In the genomic region with DNA sequence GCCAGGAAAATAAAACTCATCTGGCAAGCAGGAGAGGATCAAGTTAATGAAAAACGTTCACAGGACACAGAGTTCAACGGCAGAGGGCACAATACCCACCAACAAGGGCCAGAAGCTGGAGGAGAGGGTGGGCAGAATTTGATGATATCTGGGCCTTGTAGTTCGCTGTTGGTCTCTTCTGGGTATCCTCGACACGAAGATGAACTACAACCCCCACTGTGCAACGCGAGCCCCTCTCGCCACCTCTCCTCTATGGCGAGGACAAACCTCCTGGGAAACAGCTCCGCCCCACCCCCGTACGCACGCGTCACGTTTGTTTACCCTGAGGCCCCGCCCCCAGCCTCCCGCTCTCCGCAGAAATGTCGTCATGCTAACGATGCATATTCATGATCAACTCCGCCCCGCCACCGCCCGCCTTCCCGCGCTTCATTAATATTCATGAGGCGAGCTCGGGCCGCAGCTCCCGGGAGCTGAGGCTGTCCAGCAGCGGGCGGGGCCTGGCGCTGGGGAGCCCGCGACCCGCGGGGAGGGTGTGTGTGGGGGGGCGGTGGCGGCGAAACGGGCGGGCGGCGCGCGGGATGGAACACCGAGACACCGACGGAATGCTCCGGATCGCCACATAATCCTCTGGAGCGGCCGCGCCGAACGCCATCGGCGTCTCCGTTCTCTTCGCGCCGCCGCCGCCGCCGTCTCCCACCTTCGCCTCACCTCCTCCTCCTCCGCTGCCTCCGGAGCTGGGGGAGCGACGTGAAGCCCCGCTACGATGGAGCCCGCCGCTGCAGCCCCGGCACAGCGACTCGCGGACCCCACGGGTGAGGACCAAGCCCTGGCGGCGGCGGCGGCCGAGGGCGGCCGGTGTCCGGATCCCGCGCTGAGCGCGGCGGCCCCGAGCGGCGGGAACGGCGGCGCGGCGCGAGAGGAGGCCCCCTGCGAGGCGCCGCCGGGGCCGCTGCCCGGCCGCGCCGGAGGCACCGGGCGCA, we compare ENCODE assay signal across 8 mouse cellular contexts. TPM values are rescaled to one million over a fixed set of nuclear protein-coding genes. Genes with fewer than 3 reads are reported as not detected.
DNase-seq lines count a peak whose midpoint lies in the region; ATAC-seq and TF ChIP-seq lines count a peak whose summit lies in the region.

Gene Phlpp1 (plus strand): TSS at position 512 of the 980 bp plus-strand sequence.

- H3K4me3 ChIP-seq in heart, embryonic 12.5 days: peak within 1 kb of the TSS; percentile 94
- H3K4me3 ChIP-seq in kidney, postnatal 0 days (replicated peaks; ENCODE audit: low read depth, low read length): peak within 1 kb of the TSS; percentile 87
- H3K4me3 ChIP-seq in liver, embryonic 11.5 days (ENCODE audit: low read depth, low read length): peak within 1 kb of the TSS; percentile 88
- H3K4me3 ChIP-seq in stomach, embryonic 14.5 days (ENCODE audit: low read depth, low read length): peak within 1 kb of the TSS; percentile 75

- H3K4me2 ChIP-seq in heart, embryonic 12.5 days: peak within 1 kb of the TSS; percentile 65
- H3K4me2 ChIP-seq in kidney, postnatal 0 days (ENCODE audit: low read length): peak within 1 kb of the TSS; percentile 70
- H3K4me2 ChIP-seq in liver, embryonic 11.5 days: peak within 1 kb of the TSS; percentile 84
- H3K4me2 ChIP-seq in stomach, embryonic 14.5 days (replicated peaks; ENCODE audit: low read depth, low read length): peak within 1 kb of the TSS; percentile 75

- H3K27ac ChIP-seq in heart, embryonic 12.5 days (ENCODE audit: poor library complexity, severe bottlenecking): peak within 1 kb of the TSS; percentile 94
- H3K27ac ChIP-seq in kidney, postnatal 0 days: peak within 1 kb of the TSS; percentile 90
- H3K27ac ChIP-seq in liver, embryonic 11.5 days (ENCODE audit: low read depth, low read length): peak within 1 kb of the TSS; percentile 64
- H3K27ac ChIP-seq in stomach, embryonic 14.5 days (ENCODE audit: low read length): peak within 1 kb of the TSS; percentile 82

- TF ChIP-seq CTCF in kidney, postnatal 0 days (IDR thresholded peaks at IDR 0.05; ENCODE audit: low read depth): peak; percentile 87

- H3K9ac ChIP-seq in heart, embryonic 12.5 days: peak within 1 kb of the TSS; percentile 98
- H3K9ac ChIP-seq in kidney, postnatal 0 days (ENCODE audit: low read depth, low read length): peak within 1 kb of the TSS; percentile 88
- peak within 1 kb of the TSS; percentile 84 for H3K9ac ChIP-seq in liver, embryonic 11.5 days (ENCODE audit: low read depth, low read length)
- peak within 1 kb of the TSS; percentile 79 for H3K9ac ChIP-seq in stomach, embryonic 14.5 days (replicated peaks; ENCODE audit: low read depth, low read length)

- H3K9me3 ChIP-seq in heart, embryonic 12.5 days (replicated peaks): no peaks in the 10 kb centered on the region
- H3K9me3 ChIP-seq in kidney, postnatal 0 days (replicated peaks; ENCODE audit: low read length): no peaks in the 10 kb centered on the region
- no peaks in the 10 kb centered on the region for H3K9me3 ChIP-seq in liver, embryonic 11.5 days (ENCODE audit: control insufficient read depth, low read length)
- no peaks in the 10 kb centered on the region for H3K9me3 ChIP-seq in stomach, embryonic 14.5 days (ENCODE audit: control insufficient read depth, low read depth, low read length)

- DNase-seq in CD4-positive helper T cell, adult 2 months (ENCODE audit: low read depth, low spot score): peak; percentile 99
- DNase-seq in brain, embryonic 18.5 days (ENCODE audit: low read depth, low spot score): peak; percentile 100
- peak; percentile 100 for DNase-seq in kidney, postnatal 0 days (ENCODE audit: low spot score)
- DNase-seq in liver, embryonic 11.5 days (ENCODE audit: low spot score): peak; percentile 100
- peak; percentile 99 for DNase-seq in naive thymus-derived CD4-positive, alpha-beta T cell, adult 2 months (ENCODE audit: low read depth)

- 2% methylated on average over 94 of the region's 113 CpGs for WGBS in heart, embryonic 12.5 days
- WGBS in kidney, postnatal 0 days: 0% methylated on average over 68 of the region's 113 CpGs
- WGBS in liver, embryonic 11.5 days: under 1% methylated on average over 104 of the region's 113 CpGs
- WGBS in stomach, embryonic 14.5 days: under 1% methylated on average over 89 of the region's 113 CpGs

- H3K4me1 ChIP-seq in heart, embryonic 12.5 days (replicated peaks): no peaks in the 10 kb centered on the region
- peaks cover 5% of the 10 kb centered on the region; the same call in 1 of the 2 replicates for H3K4me1 ChIP-seq in kidney, postnatal 0 days (replicated peaks; ENCODE audit: insufficient read depth, low read length)
- H3K4me1 ChIP-seq in liver, embryonic 11.5 days (replicated peaks; ENCODE audit: control insufficient read depth, insufficient read depth, low read length): peaks cover 14% of the 10 kb centered on the region
- H3K4me1 ChIP-seq in stomach, embryonic 14.5 days (ENCODE audit: control insufficient read depth, insufficient read depth, low read length): peaks cover 3% of the 10 kb centered on the region; the same call in 1 of the 2 replicates

- H3K36me3 ChIP-seq in heart, embryonic 12.5 days: no peaks in the 10 kb centered on the region
- H3K36me3 ChIP-seq in kidney, postnatal 0 days (ENCODE audit: insufficient read depth, low read length): no peaks in the 10 kb centered on the region
- no peaks in the 10 kb centered on the region for H3K36me3 ChIP-seq in liver, embryonic 11.5 days (ENCODE audit: control insufficient read depth, insufficient read depth, low read length)
- no peaks in the 10 kb centered on the region for H3K36me3 ChIP-seq in stomach, embryonic 14.5 days (ENCODE audit: control insufficient read depth, insufficient read depth, low read length)

- H3K27me3 ChIP-seq in heart, embryonic 12.5 days (replicated peaks): no peaks in the 10 kb centered on the region
- no peaks in the 10 kb centered on the region for H3K27me3 ChIP-seq in kidney, postnatal 0 days (ENCODE audit: insufficient read depth, low read length)
- no peaks in the 10 kb centered on the region for H3K27me3 ChIP-seq in liver, embryonic 11.5 days (replicated peaks; ENCODE audit: control insufficient read depth, insufficient read depth, low read length)
- no peaks in the 10 kb centered on the region for H3K27me3 ChIP-seq in stomach, embryonic 14.5 days (ENCODE audit: control insufficient read depth, insufficient read depth, low read length)

- peak; percentile 97 for ATAC-seq in erythroid progenitor cell, adult 5-6 weeks (replicated peaks; ENCODE audit: low FRiP score, poor library complexity, severe bottlenecking)
- peak; percentile 98 for ATAC-seq in heart, embryonic 12.5 days (ENCODE audit: insufficient number of reproducible peaks, low FRiP score)
- peak; percentile 99 for ATAC-seq in kidney, postnatal 0 days (replicated peaks; ENCODE audit: low FRiP score, low read depth)
- peak; percentile 98 for ATAC-seq in liver, embryonic 11.5 days (replicated peaks; ENCODE audit: low FRiP score)
- peak; percentile 99 for ATAC-seq in stomach, embryonic 14.5 days (ENCODE audit: insufficient number of reproducible peaks, insufficient read depth, low FRiP score, low read depth)

RNA-seq across cellular contexts. Expression of gene Phlpp1, which starts in this region (rescaled TPM):
- 11.5 and 17.6 TPM in 2 replicates for total RNA-seq in erythroid progenitor cell, adult 5-6 weeks (2015; ENCODE audit: low replicate concordance)
- total RNA-seq in erythroid progenitor cell, adult 5-6 weeks (2017; ENCODE audit: low replicate concordance): 5.5 and 14.7 TPM in 2 replicates
- polyA plus RNA-seq in heart, embryonic 12.5 days (2016; fragmentation: Nextera tagmentation; extraction: Ambion mirVana): 4.4 and 4.8 TPM in 2 replicates
- polyA plus RNA-seq in kidney, postnatal 0 days (2015; fragmentation: Nextera tagmentation; extraction: Ambion mirVana): 2.7 and 2.9 TPM in 2 replicates
- polyA plus RNA-seq in liver, embryonic 11.5 days (2014; fragmentation: Nextera tagmentation; extraction: Ambion mirVana): 1.7 and 1.8 TPM in 2 replicates
- polyA plus RNA-seq in stomach, embryonic 14.5 days (2014; fragmentation: Nextera tagmentation; extraction: Ambion mirVana): 3.8 and 4.3 TPM in 2 replicates

Comparison
In these comparisons a context has a peak if more than half of its experiments do, and no peak if none do; other contexts are left out.
1. Peak in every context shown above with its lines: DNase-seq, ATAC-seq, H3K4me3 ChIP-seq and H3K27ac ChIP-seq.